Mouse (Mus musculus) intestine, embryonic 15.5 days (tissue): ENCODE results near the gene Yy1. TPM values are rescaled to one million over a fixed set of nuclear protein-coding genes. Genes with fewer than 3 reads are reported as not detected.

Experiments used
- ATAC-seq: fragments of 200-750 bp; cut with Nextera tagmentation; 2 replicates; pipeline ENCODE4 v1.8.0; 2017; ENCODE audit warnings: moderate TSS enrichment, moderate library complexity
- H3K27ac ChIP-seq: fragments of 300-500 bp; sonication (generic); 2 replicates; pipeline ENCODE4 v1.5.1; 2015; ENCODE audit warnings: mild to moderate bottlenecking, inconsistent platforms
- H3K27me3 ChIP-seq: fragments of 300-500 bp; sonication (generic); replicated peaks from 2 replicates; pipeline ENCODE4 v1.6.1; 2015; ENCODE audit warnings: inconsistent platforms
- H3K36me3 ChIP-seq: fragments of 300-500 bp; sonication (generic); 2 replicates; pipeline ENCODE4 v1.6.1; 2015; ENCODE audit warnings: inconsistent platforms
- H3K4me1 ChIP-seq: fragments of 300-500 bp; sonication (generic); replicated peaks from 2 replicates; pipeline ENCODE4 v1.6.1; 2015; ENCODE audit warnings: inconsistent platforms
- H3K4me2 ChIP-seq: fragments of 300-500 bp; sonication (generic); replicated peaks from 2 replicates; pipeline ENCODE4 v1.6.1; 2015; ENCODE audit warnings: mild to moderate bottlenecking, inconsistent platforms
- H3K4me3 ChIP-seq: fragments of 300-500 bp; sonication (generic); replicated peaks from 2 replicates; pipeline ENCODE4 v1.5.1; 2015; ENCODE audit warnings: inconsistent platforms
- H3K9ac ChIP-seq: fragments of 300-500 bp; sonication (generic); 2 replicates; pipeline ENCODE4 v1.6.1; 2015; ENCODE audit warnings: inconsistent platforms
- H3K9me3 ChIP-seq: fragments of 300-500 bp; sonication (generic); 2 replicates; pipeline ENCODE4 v1.6.1; 2016; ENCODE audit warnings: inconsistent platforms
- WGBS: fragments of 180-500 bp; shearing (Covaris S2); methylation state at CpG from one replicate; pipeline ENCODE4 v1.1.7; 2015; 5-methylcytosine and 5-hydroxymethylcytosine counted together
- polyA plus RNA-seq: library from polyadenylated mRNA; unstranded; fragments of >200 nt; fragmentation: Nextera tagmentation; extraction: Ambion mirVana; gene quantifications from 2 replicates; pipeline ENCODE4 v1.2.1, GENCODE M21; 2015

Yy1 gene
- polyA plus RNA-seq, 1 experiment from 2014 or later, result 15.7 TPM

DNA sequence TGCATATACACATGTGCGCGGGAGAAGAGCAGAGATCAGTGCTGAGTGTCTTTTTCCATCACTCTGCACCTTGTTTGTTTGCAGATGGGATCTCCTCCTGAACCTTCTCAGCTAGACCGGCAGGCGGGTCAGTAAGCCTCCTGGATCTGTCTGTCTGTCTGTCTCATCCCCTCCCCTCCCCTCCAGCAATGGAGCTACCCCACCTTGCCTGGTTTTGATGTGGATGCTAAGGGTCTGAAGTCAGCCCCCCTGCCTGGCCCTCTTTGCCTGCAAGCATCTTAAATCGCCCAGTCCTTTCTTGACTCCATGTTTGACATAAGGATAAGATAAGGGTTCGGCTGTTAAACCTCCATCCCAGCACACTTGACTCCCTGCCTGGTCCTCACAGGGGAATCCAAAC lies 32.8 kb upstream of the Yy1 start:
- Histone ChIP-seq H3K9me3 (no peaks in the 10 kb centered on the region), H3K36me3 (no peaks in the 10 kb centered on the region), H3K27me3 (no peaks in the 10 kb centered on the region), H3K27ac (no peak overlapping the region), H3K9ac (no peak overlapping the region), H3K4me1 (peaks cover 7% of the 10 kb centered on the region; the same call in 1 of the 2 replicates), H3K4me3 (no peak overlapping the region), H3K4me2 (no peak overlapping the region)
- WGBS, result 71% methylated on average over 6 of the region's 6 CpGs
- no peak for ATAC-seq

DNA sequence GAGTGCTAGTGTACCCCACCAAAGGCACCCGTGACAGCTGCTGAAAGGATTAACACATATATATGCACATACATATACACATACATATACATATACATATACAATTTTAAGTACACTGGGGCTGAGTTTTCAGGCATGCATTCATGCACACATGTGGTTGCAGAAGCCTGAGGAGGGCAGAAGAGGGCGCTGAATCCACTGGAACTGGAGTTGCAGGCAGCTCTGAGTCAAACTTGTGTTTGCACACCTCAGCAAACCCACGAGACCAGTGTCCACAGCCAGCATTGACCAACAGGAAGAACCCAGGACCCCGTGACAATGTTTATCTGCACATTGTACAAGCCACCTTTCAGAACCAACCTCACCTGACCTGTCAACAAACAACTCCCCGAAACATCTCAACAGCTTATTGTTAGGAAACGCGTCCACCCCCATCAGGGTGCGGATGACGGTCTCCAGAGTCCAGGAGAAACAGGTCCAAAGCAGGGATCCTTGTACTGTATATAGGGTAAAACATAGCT lies 32.2 kb upstream of the Yy1 start:
- H3K9me3 ChIP-seq, result no peaks in the 10 kb centered on the region
- no peak for ATAC-seq
- peaks cover 11% of the 10 kb centered on the region for H3K4me1 ChIP-seq
- 0 out of 2 replicates have a peak overlapping the region, but pooled peaks have one; percentile 6 for H3K27ac ChIP-seq
- H3K27me3 ChIP-seq, result no peaks in the 10 kb centered on the region
- no peak overlapping the region for H3K9ac ChIP-seq
- H3K4me3 ChIP-seq, result no peak overlapping the region
- H3K4me2 ChIP-seq, result no peak overlapping the region
- no peaks in the 10 kb centered on the region for H3K36me3 ChIP-seq
- WGBS, result 68% methylated on average over 9 of the region's 9 CpGs

DNA sequence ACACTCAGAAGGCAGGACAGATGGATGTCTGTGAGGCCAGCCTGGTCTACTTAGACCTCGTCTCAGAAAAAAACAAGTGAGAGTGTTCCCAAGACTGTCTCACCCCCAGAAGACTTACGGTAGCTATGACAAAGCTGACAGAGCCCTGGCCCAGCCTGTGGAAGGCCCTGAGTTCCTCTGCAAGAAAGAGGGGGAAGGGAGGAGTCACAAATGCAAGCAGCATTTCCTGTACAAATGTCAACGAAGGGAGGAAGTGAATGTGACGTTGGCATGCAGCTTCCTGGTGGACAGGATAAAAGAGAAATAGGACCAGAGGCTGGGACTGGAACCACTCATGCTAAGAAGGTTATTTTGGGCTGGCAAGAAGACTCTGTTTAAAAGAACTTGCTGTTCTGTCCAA lies 31.6 kb upstream of the Yy1 start:
- Histone ChIP-seq H3K9me3 (no peaks in the 10 kb centered on the region), H3K4me2 (no peak overlapping the region), H3K4me3 (no peak overlapping the region), H3K4me1 (peaks cover 18% of the 10 kb centered on the region), H3K9ac (no peak overlapping the region), H3K27me3 (no peaks in the 10 kb centered on the region), H3K36me3 (no peaks in the 10 kb centered on the region), H3K27ac (no peak overlapping the region)
- WGBS, result 50% methylated on average over 4 of the region's 4 CpGs
- no peak for ATAC-seq

DNA sequence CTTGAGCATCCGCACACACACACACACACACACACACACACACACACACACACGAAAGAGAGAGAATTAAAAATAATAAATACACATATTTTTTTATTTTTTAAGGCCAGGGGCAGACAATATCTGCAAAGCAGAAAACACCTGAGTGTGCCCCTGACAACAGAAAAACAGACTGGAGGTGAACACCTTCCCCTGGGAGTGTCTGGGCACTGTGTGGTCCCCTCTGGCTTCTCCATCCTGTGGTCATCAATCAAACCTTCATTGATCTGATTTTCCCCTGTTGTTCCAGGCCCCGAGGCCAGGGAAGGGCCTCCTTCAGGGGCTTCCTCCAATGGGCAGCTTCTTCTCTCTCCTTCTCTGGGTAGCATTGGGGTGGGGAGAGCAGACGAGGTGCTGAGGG lies 31.1 kb upstream of the Yy1 start:
- Histone ChIP-seq H3K27me3 (no peaks in the 10 kb centered on the region), H3K36me3 (no peaks in the 10 kb centered on the region), H3K4me2 (no peak overlapping the region), H3K4me3 (no peak overlapping the region), H3K4me1 (peaks cover 22% of the 10 kb centered on the region), H3K9me3 (no peaks in the 10 kb centered on the region), H3K27ac (no peak overlapping the region), H3K9ac (no peak overlapping the region)
- WGBS, result 69% methylated on average over 4 of the region's 4 CpGs
- no peak for ATAC-seq

DNA sequence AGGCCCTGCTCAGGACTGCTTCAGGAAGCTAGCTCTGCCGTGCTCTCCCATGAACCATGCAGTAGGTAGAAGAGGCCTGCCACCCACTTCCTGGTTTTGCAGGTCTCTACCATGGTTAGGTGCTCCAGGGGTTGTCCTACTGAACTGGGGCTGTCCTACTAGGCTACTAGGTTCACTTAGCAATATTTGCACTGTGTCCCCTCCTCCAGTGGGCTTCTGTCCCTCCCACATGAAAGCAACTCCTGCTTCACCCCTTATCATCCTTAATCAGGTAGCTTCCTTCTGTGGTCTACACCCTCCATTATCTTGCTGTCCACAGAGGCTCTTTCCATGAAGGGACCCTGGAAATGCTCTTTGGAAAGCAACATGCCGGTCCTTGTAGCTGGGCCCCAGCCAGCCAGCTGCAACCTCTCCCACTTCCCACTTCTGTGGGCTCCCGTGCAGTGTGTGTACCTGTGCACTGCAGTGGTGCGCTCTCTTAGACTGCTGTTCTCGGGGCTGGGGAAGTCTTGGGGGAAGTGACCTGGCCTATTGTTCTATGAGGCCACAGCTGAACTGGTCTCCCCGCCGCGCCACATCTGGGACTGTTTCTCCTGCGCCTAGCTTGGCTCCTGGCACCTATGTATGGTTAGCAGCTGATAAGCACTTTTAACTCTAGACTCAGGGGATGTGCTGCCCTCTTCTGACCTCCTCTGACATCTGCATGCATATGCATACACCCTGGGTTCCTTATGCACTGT lies 29.5 kb upstream of the Yy1 start:
- Histone ChIP-seq H3K9me3 (no peaks in the 10 kb centered on the region), H3K9ac (no peak overlapping the region), H3K27me3 (no peaks in the 10 kb centered on the region), H3K4me1 (peaks cover 22% of the 10 kb centered on the region), H3K27ac (no peak overlapping the region), H3K36me3 (no peaks in the 10 kb centered on the region), H3K4me2 (no peak overlapping the region), H3K4me3 (no peak overlapping the region)
- peak; percentile 61 for ATAC-seq
- WGBS, result 57% methylated on average over 9 of the region's 9 CpGs

DNA sequence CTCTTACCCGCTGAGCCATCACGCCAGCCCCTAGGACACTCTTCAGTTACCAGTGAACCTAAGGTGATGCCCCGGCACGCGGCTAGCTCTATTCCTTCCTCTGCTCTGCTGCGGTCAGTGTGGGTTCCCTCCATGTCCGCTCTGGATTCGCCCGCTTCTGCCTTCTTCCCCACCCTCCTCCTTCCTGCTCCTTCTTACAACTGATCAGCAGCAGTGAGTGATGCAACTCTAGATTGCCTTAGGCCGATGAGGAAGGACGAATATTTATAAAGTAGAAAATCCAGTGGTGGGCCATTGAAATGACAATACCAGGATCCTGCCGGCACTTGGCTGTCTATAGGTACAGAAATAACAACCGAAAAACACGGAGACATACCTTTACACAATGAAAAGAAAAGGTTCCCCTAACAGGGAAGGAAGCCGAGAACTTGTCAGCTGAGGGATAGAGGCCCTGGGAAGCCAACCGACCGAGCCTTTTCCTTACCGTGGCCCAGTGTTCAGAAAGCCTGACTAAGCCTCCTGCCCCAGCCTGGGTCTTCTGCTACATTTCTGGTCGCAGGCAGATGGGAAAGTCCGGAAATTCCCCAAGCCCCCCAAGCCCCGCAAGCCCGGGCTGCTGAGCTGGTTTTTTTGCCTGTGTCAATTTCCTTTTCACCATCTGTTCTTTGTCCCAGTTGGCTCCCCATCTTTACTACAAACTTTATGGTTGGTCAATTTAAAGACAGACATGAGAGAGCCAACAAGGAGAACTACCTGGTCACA lies 27.7 kb upstream of the Yy1 start:
- Histone ChIP-seq H3K9ac (peak overlapping the region; percentile 43), H3K4me1 (peaks cover 22% of the 10 kb centered on the region), H3K4me3 (peak overlapping the region; percentile 33), H3K9me3 (no peaks in the 10 kb centered on the region), H3K4me2 (peak overlapping the region; percentile 62), H3K27ac (peak overlapping the region; percentile 72), H3K36me3 (no peaks in the 10 kb centered on the region), H3K27me3 (no peaks in the 10 kb centered on the region)
- 65% methylated on average over 22 of the region's 22 CpGs for WGBS
- ATAC-seq, result no peak

DNA sequence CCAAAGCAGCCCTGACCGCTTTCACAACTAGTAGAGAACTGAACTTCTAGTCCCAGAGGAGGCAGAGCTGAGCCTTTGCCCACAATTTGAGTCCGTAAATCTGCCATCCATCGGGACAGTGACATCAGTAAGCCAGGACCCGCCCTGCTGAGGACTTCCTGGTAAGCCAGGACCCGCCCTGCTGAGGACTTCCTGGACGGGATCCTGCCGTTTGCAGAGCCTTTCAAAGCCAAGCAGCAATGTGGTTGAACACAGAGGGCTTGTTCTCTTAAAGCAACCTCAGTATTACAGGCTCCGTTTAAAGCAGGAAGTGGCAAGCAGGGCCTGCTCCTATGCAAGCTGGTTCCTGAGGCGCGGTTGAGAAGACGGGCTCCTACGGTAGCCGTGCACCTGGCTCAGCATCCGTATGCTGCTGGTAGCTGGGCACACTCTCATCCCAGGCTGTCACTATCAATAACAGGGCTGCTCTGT lies 27.0 kb upstream of the Yy1 start:
- Histone ChIP-seq H3K27ac (peak overlapping the region; percentile 72), H3K9me3 (no peaks in the 10 kb centered on the region), H3K4me3 (peak overlapping the region; percentile 33), H3K9ac (peak overlapping the region; percentile 43), H3K27me3 (no peaks in the 10 kb centered on the region), H3K4me1 (peaks cover 22% of the 10 kb centered on the region), H3K4me2 (peak overlapping the region; percentile 62), H3K36me3 (no peaks in the 10 kb centered on the region)
- peak; percentile 73 for ATAC-seq
- WGBS, result 9% methylated on average over 14 of the region's 14 CpGs

DNA sequence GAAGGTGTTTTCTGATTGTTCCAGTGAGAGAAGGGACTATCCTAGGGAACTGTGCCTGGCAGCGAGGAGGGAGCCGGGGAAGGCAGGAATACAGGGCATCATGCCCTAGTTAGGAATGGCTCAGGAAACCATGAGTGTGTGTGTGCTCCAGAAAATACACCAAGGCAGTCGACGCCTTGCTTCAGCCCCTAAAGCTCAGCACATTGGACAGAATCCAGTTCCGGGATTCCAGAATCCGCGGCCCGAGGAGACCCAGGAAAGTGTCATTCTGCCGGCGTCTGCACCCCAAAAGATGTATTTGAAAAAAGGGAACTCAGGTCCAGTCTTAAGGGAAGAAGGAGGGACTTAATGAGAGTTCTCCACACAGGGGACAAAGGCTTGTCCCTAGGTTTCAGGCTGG lies 26.5 kb upstream of the Yy1 start:
- ATAC-seq, result no peak; the same call in 1 of the 2 replicates
- Histone ChIP-seq H3K9me3 (no peaks in the 10 kb centered on the region), H3K9ac (peak overlapping the region; percentile 43), H3K27me3 (no peaks in the 10 kb centered on the region), H3K4me1 (peaks cover 22% of the 10 kb centered on the region), H3K4me2 (peak overlapping the region; percentile 62), H3K36me3 (no peaks in the 10 kb centered on the region), H3K4me3 (peak overlapping the region; percentile 33), H3K27ac (peak overlapping the region; percentile 72)
- 51% methylated on average over 10 of the region's 10 CpGs for WGBS

DNA sequence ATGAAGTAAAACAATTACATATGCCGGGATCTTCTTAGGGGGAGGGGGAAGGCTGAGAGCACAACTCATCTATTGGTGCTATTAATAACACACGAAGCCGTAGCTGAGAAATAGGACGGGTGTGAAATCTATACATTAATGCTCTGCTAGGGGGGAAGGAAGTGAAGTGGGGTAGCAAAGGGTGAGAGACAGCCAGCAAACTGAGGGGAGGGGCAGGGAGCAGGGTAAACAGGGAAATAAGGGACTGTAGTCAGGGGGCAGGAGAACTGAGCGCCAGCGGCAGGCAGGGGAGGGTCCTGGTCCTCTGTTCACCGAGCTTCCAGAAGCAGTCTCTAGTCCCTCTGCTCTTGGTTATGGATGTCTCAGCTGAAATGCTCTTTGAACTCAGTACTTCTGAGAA lies 25.9 kb upstream of the Yy1 start:
- Histone ChIP-seq H3K27ac (no peak overlapping the region), H3K4me2 (peak overlapping the region; percentile 17; the same call in 1 of the 2 replicates), H3K36me3 (no peaks in the 10 kb centered on the region), H3K9me3 (no peaks in the 10 kb centered on the region), H3K4me1 (peaks cover 22% of the 10 kb centered on the region), H3K27me3 (no peaks in the 10 kb centered on the region), H3K4me3 (no peak overlapping the region), H3K9ac (peak overlapping the region; percentile 43; the same call in 1 of the 2 replicates)
- ATAC-seq, result no peak
- WGBS, result 35% methylated on average over 7 of the region's 7 CpGs

DNA sequence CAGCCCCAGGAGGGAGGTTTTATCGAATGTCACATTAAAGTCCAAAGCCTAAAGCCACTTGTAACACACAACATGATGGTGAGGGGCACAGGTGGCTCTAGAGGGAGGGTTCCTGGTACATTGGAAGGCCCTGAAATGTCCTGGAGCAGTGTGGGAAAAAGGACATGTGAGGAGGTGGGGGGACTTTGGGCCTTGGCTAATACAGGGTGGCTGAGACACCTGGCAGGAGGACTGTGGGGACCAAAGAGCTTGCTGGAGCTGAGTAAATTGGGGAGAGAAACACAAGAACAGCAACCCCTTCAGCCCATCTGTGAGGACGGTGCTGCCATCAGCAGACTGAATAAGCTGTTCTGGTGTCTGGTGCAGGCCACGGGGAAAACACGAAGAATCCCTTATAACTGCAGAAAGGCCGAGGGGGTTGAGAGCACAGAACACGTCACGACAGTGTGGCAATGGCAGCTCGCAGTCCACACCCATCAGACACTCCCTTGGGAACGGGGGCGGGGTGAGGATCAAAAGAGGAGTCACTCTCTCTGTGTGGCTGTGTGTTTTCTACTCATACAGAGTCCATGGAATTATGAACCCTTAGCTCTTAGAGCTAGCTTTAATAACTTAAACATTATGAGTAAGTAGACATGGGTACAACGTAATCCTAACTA lies 24.4 kb upstream of the Yy1 start:
- no peaks in the 10 kb centered on the region for H3K27me3 ChIP-seq
- 78% methylated on average over 11 of the region's 11 CpGs for WGBS
- H3K27ac ChIP-seq, result no peak overlapping the region
- H3K9me3 ChIP-seq, result no peaks in the 10 kb centered on the region
- ATAC-seq, result peak; percentile 60
- no peak overlapping the region for H3K4me2 ChIP-seq
- H3K36me3 ChIP-seq, result no peaks in the 10 kb centered on the region
- no peak overlapping the region for H3K9ac ChIP-seq
- peaks cover 20% of the 10 kb centered on the region for H3K4me1 ChIP-seq
- H3K4me3 ChIP-seq, result no peak overlapping the region

DNA sequence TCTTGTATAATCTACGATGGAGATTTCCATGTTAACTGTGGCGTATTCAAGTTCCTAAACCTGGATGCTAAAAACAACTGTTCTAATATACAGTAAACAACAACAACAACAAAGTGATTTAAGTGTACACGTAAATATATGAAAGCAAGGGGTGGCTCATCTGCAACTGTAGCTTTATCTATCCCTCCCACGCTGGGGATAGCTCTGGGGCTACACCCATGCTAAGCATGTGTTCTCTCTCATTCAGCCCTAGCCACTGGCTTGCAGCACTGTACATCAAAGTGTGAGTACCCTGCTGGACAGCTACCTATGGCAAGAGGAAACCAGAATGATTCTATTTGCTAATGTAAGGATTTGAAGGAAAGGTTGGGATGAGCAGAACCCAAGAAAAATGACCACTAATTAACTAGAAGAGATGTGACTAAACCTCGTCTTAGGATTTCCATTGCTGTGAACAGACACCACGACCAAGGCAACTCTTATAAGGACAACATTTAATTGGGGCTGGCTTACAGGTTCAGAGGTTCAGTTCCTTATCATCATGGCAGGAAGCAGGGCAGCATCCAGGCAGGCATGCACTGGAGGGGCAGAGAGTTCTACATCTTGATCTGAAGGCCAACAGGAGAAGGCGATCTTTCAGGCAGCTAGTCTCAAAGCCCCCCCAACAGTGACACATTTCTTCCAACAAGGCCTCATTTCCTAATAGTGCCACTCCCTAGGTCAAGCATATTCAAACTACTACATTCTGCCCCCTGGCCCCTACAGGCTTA lies 12.5 kb upstream of the Yy1 start:
- no peak for ATAC-seq
- WGBS, result 93% methylated on average over 7 of the region's 7 CpGs
- no peak overlapping the region for H3K4me2 ChIP-seq
- H3K36me3 ChIP-seq, result peaks cover 8% of the 10 kb centered on the region
- no peak overlapping the region for H3K9ac ChIP-seq
- H3K27ac ChIP-seq, result no peak overlapping the region
- no peaks in the 10 kb centered on the region for H3K4me1 ChIP-seq
- no peak overlapping the region for H3K4me3 ChIP-seq
- no peaks in the 10 kb centered on the region for H3K27me3 ChIP-seq
- no peaks in the 10 kb centered on the region for H3K9me3 ChIP-seq
